ENCODE assay signal across 8 mouse cellular contexts in the genomic region with DNA sequence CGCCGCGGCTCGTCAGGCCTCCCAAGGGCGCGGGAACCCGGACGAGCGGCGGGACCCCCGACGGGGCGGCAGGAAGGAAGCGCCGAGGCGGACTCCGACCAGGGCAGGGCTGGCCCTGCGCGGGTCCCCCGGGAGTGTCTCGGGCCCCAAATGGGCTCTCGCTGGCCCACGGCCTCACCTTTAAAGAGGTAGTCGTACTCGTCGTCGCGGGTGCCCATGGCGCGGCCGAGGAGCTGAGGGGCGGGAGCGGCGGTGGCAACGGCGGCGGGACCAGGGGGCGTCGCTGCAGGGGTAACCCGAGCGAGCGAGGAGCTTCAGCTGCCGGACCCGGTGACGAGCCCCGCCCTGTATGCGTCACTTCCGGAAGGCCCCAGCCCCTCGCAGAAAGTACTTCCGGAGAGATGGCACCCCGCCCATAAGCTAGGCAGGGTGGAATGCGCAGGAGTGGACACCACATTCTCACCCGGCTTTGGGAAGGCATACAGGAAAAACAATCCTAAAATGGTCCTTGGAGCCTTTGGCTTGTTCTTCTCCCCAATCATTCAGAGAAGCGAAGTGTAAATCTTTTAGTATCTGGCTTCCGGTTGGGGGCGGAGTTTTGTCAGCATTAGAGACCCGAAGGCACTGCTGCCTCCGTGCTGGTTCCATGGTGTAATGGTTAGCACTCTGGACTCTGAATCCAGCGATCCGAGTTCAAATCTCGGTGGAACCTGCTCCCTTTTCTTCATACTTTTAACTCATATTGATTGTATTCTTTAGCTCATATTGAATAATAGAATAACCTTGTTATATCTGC. TPM values are rescaled to one million over a fixed set of nuclear protein-coding genes. Genes with fewer than 3 reads are reported as not detected.
DNase-seq lines count a peak whose midpoint lies in the region; ATAC-seq and TF ChIP-seq lines count a peak whose summit lies in the region.

A gene (minus strand): TSS at position 353 of the 796 bp plus-strand sequence.

- no peaks in the 10 kb centered on the region for H3K27me3 ChIP-seq in hindbrain, embryonic 10.5 days (ENCODE audit: insufficient read depth, poor library complexity, severe bottlenecking)
- H3K27me3 ChIP-seq in lung, postnatal 0 days (replicated peaks; ENCODE audit: insufficient read depth, low read length), result no peaks in the 10 kb centered on the region

- H3K4me1 ChIP-seq in hindbrain, embryonic 10.5 days (replicated peaks), result peaks cover 9% of the 10 kb centered on the region
- no peaks in the 10 kb centered on the region for H3K4me1 ChIP-seq in lung, postnatal 0 days (ENCODE audit: insufficient read depth, low read depth, low read length)

- H3K4me2 ChIP-seq in lung, postnatal 0 days (replicated peaks; ENCODE audit: low read depth, low read length), result peak within 1 kb of the TSS; percentile 62

- under 1% methylated on average over 61 of the region's 61 CpGs for WGBS in hindbrain, embryonic 10.5 days
- WGBS in lung, postnatal 0 days, result under 1% methylated on average over 42 of the region's 61 CpGs

- peak within 1 kb of the TSS; percentile 94 for H3K9ac ChIP-seq in lung, postnatal 0 days (replicated peaks; ENCODE audit: low read depth)

- no peaks in the 10 kb centered on the region for H3K9me3 ChIP-seq in hindbrain, embryonic 10.5 days
- H3K9me3 ChIP-seq in lung, postnatal 0 days (ENCODE audit: low read length), result no peaks in the 10 kb centered on the region

- H3K27ac ChIP-seq in hindbrain, embryonic 10.5 days, result peak within 1 kb of the TSS; percentile 93
- H3K27ac ChIP-seq in lung, postnatal 0 days (ENCODE audit: low read length), result peak within 1 kb of the TSS; percentile 98

- ATAC-seq in frontal cortex, adult (ENCODE audit: low TSS enrichment), result peak; percentile 95
- peak; percentile 97 for ATAC-seq in lung, postnatal 0 days

- peak within 1 kb of the TSS; percentile 97 for H3K4me3 ChIP-seq in hindbrain, embryonic 10.5 days
- H3K4me3 ChIP-seq in lung, postnatal 0 days (ENCODE audit: low read depth, low read length), result peak within 1 kb of the TSS; percentile 89

- TF ChIP-seq CTCF in lung, postnatal 0 days (IDR thresholded peaks at IDR 0.05), result peak; percentile 47

- H3K36me3 ChIP-seq in hindbrain, embryonic 10.5 days, result no peaks in the 10 kb centered on the region
- no peaks in the 10 kb centered on the region for H3K36me3 ChIP-seq in lung, postnatal 0 days (ENCODE audit: insufficient read depth, low read length)

- TF ChIP-seq EP300 in lung, postnatal 0 days (IDR thresholded peaks at IDR 0.05), result peak; percentile 83

- DNase-seq in MN1 (ENCODE audit: low spot score), result peak; percentile 94
- DNase-seq in cerebellum, adult 9-10 months, result peak; percentile 96
- DNase-seq in hindbrain, embryonic 10.5 days (ENCODE audit: low spot score), result peak; percentile 96
- DNase-seq in layer of hippocampus, adult 9-11 months, result peak; percentile 96
- peak; percentile 97 for DNase-seq in lung, postnatal 0 days (ENCODE audit: low spot score)
- DNase-seq in ovary, postnatal 14 days (ENCODE audit: low spot score), result peak; percentile 95
- peak; percentile 98 for DNase-seq in thymus, postnatal 14 days

RNA-seq across cellular contexts. Expression of the gene that starts here (rescaled TPM):
- polyA plus RNA-seq in hindbrain, embryonic 10.5 days (2016; fragmentation: Nextera tagmentation; extraction: Ambion mirVana), result 290 and 299 TPM in 2 replicates
- polyA plus RNA-seq in lung, postnatal 0 days (2015; fragmentation: Nextera tagmentation; extraction: Ambion mirVana), result 608 and 674 TPM in 2 replicates

Comparison
In these comparisons a context has a peak if more than half of its experiments do, and no peak if none do; other contexts are left out.
1. Peak in every context shown above with its lines: DNase-seq, ATAC-seq, H3K4me3 ChIP-seq and H3K27ac ChIP-seq.